Mouse (Mus musculus): ENCODE data around the gene C6. TPM values are rescaled to one million over a fixed set of nuclear protein-coding genes. Genes with fewer than 3 reads are reported as not detected.

Gene C6
- polyA plus RNA-seq (2017; shearing (Covaris generic)), result not detected

GRCm38 (mm10) chr15:4726830-4727310, at the start of gene C6:
Gene C6 (plus strand): TSS chr15:4727175.
- ATAC-seq, result no peak

DNA sequence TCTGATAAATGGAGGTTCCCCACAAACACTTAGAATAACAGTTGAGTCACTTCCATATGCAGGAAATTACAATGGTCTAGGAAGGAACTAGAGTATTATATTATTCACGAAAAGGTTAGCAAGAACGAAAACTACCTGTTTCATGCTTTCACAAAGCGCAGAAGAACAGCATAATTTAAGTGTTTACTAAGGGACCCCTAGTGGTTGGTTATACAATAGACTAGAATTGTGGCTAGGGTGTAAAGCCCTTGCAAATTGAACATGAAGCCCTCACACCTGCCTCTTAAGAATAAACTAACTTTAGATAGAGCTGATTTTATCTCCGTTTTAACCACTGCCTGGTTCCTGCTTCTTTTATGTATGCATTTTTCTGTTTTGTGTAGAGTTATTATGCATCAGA, 29.4 kb upstream of the C6 start:
- no peak for ATAC-seq

DNA sequence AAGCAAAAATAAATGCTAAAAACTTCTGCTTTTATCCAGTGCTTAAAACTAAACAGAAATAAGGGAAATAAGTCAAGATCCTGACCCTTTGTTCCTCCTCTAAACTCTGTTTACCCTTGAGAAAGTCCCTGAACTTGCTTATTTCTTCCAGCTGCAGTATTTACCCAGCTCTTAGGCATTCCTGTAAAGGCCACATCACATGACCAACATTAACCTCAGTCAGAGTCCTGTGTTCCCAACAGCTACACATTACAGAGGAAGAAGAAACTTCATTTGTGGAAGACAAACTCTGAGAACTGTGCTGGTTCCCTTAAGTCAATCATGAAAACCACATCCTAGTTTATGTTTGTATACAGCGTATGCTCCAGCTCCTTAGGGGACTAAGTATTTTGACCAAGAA, 7.2 kb downstream of the C6 start:
- ATAC-seq, result no peak

DNA sequence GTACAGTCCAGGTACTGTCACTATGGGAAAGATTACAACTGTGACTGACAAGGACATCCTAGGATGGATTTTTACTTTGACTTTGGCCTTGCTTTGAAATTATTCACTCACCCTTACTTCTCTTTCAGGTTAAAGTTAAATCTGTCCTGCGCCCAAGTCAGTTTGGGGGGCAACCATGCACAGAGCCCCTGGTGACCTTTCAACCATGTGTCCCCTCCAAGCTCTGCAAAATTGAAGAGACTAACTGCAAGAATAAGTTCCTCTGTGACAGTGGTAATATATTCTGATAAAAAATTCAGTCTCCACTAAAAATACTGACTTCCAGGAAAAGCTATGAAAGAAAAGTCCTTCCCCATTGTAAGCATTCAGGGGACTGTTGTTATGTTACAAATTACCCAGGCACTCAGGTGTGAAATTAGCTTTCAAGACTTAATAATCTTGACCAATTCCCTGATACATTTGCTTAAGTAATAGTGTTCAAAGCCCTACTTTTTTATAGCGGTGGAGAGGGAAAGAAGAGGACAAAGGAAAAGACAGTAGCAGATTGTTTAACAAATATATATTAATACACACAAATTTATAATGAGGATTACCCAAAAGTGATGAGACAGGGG, 8.1 kb downstream of the C6 start:
- ATAC-seq, result no peak

- no peak for ATAC-seq
Measured at GRCm38 (mm10) chr15:4747656-4748055, 20.7 kb downstream of the C6 start.

GRCm38 (mm10) chr15:4790378-4790777, 63.4 kb downstream of the C6 start:
- ATAC-seq, result no peak

DNA sequence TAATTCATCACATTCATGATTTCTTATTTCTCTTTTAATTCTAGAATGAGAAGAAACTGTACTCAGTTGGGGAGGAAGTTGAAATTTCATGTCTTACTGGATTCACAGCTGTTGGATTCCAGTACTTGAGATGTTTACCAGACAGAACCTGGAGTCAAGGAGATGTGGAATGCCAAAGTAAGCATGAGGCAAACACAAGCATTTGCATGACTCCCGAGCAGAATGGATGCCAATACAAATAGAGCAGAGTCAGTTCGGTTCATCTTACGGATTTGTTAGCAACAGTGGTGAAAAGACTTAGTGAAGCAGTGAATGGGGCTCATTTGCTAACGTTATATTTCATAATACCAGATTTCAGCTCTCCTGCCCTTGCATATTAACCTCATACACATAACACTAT, 69.9 kb downstream of the C6 start:
- ATAC-seq, result no peak

DNA sequence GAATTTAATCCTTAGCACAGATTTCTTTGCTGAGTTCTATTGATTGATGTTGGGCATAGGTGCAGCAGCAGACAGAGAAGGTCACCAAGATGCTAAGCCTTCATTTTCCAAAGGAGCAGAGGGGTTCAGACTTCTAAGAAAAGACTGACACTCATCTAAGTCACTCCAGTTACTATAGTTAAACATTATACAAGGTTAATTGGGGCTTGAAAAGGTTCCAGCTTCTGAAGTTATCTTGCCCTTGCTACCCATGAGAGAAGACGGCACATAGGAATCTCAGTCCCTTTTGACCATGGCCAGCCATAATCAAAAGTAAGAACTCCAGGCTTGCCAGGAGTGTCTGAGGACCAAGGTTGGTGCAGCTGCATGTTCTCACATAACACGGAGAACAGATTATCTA, 77.3 kb downstream of the C6 start:
- no peak for ATAC-seq

DNA sequence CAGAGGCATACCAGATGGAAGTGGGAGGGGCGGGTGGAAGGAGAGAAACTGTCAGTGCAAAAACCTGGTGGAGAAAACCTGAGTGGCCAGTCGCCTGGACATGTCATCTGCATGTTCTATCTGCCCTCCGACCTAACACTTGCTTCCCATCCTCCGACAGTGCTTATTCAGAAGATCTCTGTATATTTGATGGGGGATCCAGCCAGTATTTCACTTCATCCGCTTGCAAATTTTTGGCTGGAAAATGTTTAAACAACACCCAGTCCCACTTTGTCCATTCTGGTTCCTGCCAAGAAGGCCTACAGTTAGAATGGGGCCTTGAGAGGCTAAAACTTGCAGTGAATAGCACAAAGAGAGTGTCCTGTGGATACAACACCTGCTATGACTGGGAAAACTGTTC, 81.2 kb downstream of the C6 start:
- ATAC-seq, result no peak

- no peak for ATAC-seq
Measured at GRCm38 (mm10) chr15:4814976-4815375, 88.0 kb downstream of the C6 start.

DNA sequence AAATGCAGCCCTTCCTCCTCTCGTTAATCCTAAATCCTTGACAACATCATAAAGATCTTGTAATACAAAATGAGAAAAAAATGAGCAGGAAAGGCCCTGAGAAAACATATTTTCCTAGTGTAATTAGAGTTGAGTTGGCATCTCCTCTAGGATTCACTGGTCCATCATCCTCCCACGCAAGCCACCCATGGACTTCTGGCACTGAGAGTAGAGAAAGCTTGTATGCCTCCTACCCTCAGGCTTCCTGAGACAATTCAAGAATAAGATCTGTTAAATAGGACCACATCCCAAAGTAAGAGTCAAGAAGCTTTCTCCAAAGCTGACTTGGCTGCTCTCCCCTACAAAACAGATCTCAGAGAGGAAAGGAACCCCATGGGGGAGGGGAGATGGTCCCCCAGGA, 88.7 kb downstream of the C6 start:
- no peak for ATAC-seq

GRCm38 (mm10) chr15:4816752-4817493, 89.9 kb downstream of the C6 start:
- no peak for ATAC-seq

GRCm38 (mm10) chr15:4818437-4818836, 91.5 kb downstream of the C6 start:
- no peak for ATAC-seq

DNA sequence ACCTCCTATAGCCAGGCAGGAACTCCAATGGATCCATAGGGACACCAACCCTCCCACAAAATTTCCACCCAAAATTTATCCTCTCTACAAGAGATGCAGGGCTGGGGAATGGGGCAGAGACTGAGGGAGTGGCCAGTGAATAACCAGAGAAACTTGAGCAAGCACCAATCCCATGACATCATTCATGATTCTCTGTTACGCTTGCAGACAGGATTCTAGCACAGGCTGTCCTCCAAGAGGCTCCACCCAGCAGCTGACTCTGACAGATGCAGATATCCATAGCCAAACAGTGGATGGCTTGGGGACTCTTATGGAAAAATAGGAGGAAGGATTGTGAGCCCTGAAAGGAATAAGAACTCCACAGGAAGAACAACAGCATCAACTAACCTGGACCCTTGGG, 94.2 kb downstream of the C6 start:
- no peak for ATAC-seq

GRCm38 (mm10) chr15:4821824-4822223, 94.8 kb downstream of the C6 start:
- no peak for ATAC-seq

- ATAC-seq, result no peak
Measured at GRCm38 (mm10) chr15:4827736-4828135, 100.8 kb downstream of the C6 start.

GRCm38 (mm10) chr15:4836354-4836753, 109.4 kb downstream of the C6 start:
- no peak for ATAC-seq

GRCm38 (mm10) chr15:4850015-4850414, 123.0 kb downstream of the C6 start:
- no peak for ATAC-seq

Other genes starting within 250 kb of the C6 start
- gene Mroh2b, start 171.6 kb downstream of the C6 start, polyA plus RNA-seq (2017; shearing (Covaris generic)), result not detected